Mouse (Mus musculus) WW6 (cell line): ENCODE data around the gene Endou.

Experiments
- DNase-seq: peaks from one replicate; pipeline ENCODE4 v3.0.0-alpha.2; 2013; ENCODE audit warnings: low read depth, low spot score

Gene Endou

DNA sequence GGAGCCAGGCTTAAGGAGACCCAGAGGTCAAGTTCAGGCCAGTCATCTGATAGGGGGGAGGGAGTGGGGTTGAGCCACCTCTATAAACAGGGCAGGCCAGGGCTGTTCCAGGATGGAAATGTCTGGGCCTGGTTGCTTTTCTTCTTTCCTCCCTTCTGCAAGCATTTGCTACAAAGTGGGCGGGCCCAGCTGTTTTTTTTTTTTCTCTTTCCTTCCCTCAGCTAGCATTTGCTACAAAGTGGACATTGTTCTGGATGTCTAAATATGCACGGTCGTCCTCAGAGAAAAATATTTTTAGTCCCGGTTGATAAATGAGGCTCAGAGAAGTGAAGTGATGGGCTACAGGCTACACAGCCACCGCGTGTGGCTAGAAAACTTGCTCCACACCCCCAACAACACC lies 23.3 kb upstream of the Endou start:
- DNase-seq: no peak

DNA sequence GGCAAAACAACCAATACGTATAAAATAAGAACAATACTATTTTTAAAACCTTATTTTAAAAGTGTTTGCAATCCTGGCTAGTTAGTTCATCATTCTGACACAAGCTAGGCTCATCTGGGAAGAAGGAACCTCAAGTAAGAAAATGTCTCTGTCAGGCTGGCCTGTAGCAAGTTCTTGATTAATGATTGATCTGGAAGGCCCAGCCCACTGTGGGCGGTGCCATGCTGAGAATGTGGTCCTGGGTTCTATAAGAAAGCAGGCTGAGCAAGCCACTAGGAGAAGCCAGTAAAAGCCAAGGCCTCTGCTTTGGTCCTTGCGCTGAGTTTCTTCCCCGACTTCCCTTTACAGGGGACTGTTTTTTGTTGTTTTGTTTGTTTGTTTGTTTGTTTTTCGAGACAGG lies 21.4 kb upstream of the Endou start:
- no peak for DNase-seq

GRCm38 (mm10) chr15:97751676-97752075 lies 20.5 kb upstream of the Endou start:
- DNase-seq: no peak

- no peak for DNase-seq
Observed at GRCm38 (mm10) chr15:97750697-97751096, 19.6 kb upstream of the Endou start.

GRCm38 (mm10) chr15:97749841-97750240 lies 18.7 kb upstream of the Endou start:
- no peak for DNase-seq

GRCm38 (mm10) chr15:97749397-97749796 lies 18.3 kb upstream of the Endou start:
- DNase-seq: no peak

- no peak for DNase-seq
Observed at GRCm38 (mm10) chr15:97748964-97749363, 17.8 kb upstream of the Endou start.

- DNase-seq: no peak
Observed at GRCm38 (mm10) chr15:97748309-97748708, 17.2 kb upstream of the Endou start.

DNA sequence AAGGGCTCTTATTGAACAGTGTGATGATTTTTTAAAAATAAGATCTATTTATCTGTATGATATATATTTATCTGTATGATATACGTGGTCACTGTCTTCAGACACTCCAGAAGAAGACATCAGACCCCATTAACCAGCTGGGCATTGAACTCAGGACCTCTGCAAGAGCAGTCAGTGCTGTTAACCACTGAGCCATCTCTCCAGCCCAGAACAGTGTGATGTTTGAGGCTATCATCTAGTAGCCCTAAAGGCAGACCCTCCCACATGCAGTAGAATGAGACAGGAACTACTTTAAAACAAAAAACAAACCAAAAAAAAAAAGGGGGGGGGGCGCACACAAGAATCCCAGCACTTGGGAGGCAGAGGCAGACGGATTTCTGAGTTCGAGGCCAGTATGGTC lies 16.3 kb upstream of the Endou start:
- no peak for DNase-seq

DNA sequence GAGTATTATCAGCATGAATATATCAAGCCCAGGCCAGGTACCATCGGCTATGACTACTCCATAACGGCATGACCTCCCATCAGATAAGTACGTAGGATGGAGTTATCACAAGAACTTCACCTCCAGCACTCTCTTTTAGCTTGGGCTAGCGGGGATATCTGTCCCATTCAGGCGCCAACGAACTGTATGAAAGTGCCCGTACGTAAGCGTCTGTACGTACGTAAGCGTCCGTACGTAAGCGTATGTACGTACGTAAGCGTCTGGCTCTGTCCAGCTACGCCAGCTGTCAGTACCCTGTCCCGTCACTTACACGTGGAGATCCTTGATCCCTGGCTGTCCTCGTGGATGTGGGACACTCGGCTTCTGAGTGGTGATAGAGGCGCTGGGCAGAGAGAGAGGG lies 15.6 kb upstream of the Endou start:
- DNase-seq: no peak

GRCm38 (mm10) chr15:97746278-97746677 lies 15.1 kb upstream of the Endou start:
- no peak for DNase-seq

DNA sequence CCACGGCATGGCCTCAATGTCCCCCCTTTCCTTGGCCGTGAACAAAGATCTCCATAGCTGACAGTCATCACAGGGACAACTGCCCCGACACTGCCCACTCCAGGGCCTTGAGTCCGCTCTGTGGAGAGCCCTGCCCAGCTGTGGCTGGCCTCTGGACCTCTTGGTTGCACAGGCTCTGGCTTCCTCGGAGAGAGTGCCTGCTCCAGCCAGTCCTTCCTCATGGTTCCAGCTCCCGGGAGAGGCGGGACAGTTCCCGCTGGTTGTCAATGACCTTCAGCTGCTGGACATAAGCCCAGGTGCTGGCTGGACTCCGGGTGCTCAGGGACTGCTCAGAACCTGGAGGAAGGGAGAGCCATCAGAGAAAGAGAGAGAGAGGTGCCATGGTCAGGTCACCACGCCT lies 14.2 kb upstream of the Endou start:
- no peak for DNase-seq

DNA sequence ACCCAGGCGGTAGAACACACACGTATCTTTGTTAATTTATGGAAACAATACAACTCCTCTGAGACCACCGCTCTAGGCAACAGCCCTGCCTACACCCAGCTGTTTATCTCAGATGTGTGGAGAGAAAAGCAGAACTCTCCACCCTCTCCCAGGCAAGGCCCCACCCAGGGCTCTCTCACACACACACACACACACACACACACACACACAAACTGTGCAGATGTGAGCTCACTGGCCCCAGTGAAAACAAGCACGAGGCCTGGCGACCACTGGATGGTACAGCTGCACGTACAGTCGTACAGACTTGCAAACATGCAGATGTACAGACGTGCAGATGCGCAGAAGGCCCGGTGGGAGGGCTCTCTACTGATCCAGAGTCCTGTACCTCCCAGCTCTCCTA lies 13.8 kb upstream of the Endou start:
- no peak for DNase-seq

GRCm38 (mm10) chr15:97743961-97744525 lies 12.9 kb upstream of the Endou start:
- no peak for DNase-seq

GRCm38 (mm10) chr15:97743210-97743609 lies 12.1 kb upstream of the Endou start:
- no peak for DNase-seq

DNA sequence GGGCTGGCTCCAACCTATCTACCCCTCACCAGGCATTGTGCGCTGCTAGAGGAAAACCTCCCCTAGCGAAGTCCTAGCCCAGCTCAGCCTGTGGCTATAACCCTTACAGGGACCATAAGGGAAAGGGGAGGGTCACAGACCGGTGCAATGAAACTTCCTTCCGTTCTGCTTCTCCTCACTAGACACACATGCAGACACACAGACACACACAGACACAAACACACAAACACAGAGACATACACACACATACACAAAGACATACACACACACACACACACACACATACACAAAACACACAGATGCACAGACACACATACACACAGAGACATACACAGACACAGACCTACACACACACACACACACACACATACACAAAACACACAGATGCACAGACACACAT lies 11.5 kb upstream of the Endou start:
- DNase-seq: no peak

GRCm38 (mm10) chr15:97742074-97742473 lies 10.9 kb upstream of the Endou start:
- DNase-seq: no peak

- no peak for DNase-seq
Observed at GRCm38 (mm10) chr15:97741662-97742061, 10.5 kb upstream of the Endou start.

GRCm38 (mm10) chr15:97740283-97740732 lies 9.2 kb upstream of the Endou start:
- no peak for DNase-seq

DNA sequence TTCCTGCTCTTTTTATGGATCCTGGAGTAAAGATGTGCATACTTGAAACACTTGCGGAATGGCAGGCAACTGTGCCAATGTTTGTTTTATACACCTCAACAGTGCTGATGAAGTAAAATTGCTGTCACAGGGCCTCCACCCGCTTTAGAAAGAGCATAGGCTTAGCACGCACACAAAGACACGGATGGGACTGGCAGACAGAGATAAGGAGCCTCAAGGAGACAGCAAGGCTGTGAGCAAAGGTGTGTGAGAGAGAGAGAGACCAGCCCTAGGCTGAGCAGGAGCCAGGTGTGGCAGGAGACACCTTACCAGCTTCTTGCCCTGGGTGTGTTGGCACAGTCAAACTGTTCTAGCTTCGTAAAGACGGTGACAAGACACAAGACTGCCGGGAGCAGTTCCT lies 7.8 kb upstream of the Endou start:
- no peak for DNase-seq

DNA sequence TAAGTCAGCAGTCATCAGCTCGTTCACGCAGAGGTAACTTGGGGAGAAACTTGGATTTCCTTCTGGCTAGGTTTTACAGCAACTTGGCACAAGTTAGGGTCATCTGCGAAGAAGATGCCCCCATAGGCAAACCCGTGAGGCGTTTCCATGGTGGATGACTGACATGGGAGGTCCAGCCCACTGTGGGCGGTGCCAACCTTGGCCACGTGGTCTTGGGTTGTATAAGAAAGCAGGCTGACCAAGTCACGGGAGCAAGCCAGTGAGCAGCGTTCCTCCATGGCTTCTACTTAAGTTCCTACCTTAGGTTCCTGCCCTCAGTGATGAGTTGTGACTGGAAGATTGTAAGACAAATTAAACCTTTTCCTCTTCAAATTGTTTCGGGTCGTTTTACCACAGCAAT lies 849 bp upstream of the Endou start:
- DNase-seq: no peak

- no peak for DNase-seq
Observed at GRCm38 (mm10) chr15:97730365-97730764, 774 bp downstream of the Endou start.

- DNase-seq: no peak
Observed at GRCm38 (mm10) chr15:97728804-97729203, 2.3 kb downstream of the Endou start.

DNA sequence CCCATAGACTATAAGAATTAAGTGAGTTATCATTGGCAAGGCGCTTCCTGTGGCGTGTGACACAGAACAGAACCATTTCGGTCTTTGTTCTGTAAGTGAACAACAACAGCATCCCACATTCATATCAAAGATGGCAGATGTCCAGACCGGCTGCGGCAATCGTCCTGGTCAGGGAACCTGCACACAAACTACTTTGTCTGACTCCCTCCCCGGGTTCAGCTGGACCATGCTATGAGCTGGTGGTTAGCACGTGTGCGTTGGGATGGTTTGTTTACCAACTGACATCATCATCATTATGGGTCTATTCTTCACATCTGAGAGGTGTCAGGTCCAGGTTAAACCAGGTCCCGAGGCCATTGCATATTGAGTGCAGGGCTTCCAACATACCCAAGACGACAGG lies 2.7 kb downstream of the Endou start:
- no peak for DNase-seq
